Mouse (Mus musculus) gastrocnemius, postnatal 4 days (tissue): ENCODE results near the gene Olfr945. TPM values are rescaled to one million over a fixed set of nuclear protein-coding genes. Genes with fewer than 3 reads are reported as not detected.

Experiments used
- DNase-seq, 2 experiments: peaks; one replicate each; pipeline ENCODE4 v3.0.0; 2021 to 2022; ENCODE audit warnings: low spot score in 2 of 2, mixed read lengths in 2 of 2
- long read RNA-seq, 2 experiments: library from polyadenylated mRNA; stranded (forward); transcript quantifications; one replicate each; pipeline ENCODE4 v2.0.0; 2021
- total RNA-seq, 2 experiments: library from RNA; stranded (reverse); gene quantifications; 2 replicates each; pipeline ENCODE4 v1.2.3; 2021

The Olfr945 gene
- not detected for total RNA-seq
- long read RNA-seq, experiment 1 = 0 reads
- long read RNA-seq, experiment 2 = 0 reads

GRCm38 (mm10) chr9:39276718-39277117 lies at the start of gene Olfr945:
TSS of gene Olfr945 (minus strand) at chr9:39276818.
- no peak for DNase-seq

DNA sequence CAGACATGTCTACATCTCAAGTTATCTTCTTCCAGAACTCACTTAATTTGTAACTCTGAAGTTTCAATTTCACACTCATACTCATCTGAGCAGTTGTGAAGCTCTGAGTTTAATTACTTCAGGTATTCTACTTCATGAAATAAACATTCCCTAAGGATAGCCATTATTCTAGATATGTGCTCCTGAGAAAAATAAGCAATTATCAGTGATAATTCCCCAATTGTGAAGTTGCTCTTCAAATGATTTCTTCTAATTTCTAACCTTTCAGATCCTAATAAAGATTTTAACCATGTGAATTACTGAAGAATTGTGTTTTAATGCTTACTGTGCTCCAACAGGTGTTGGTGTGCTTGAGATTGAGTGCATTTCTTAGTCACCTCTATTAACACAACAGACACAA lies 49.3 kb upstream of the Olfr945 start, which contains the start of gene Olfr948:
TSS of gene Olfr948 (minus strand) at position 101 of the 400 bp plus-strand sequence.
- DNase-seq = no peak

- no peak for DNase-seq
These were observed 10.5 kb upstream of the Olfr945 start for GRCm38 (mm10) chr9:39287136-39287535.

GRCm38 (mm10) chr9:39249894-39250293 lies 26.7 kb downstream of the Olfr945 start, which contains the start of gene Olfr1537:
TSS of gene Olfr1537 (minus strand) at chr9:39249994.
- no peak for DNase-seq

Other genes with a start within 250 kb of the Olfr945 start
- gene Olfr937, start 211.9 kb downstream of the Olfr945 start, total RNA-seq = not detected
- not detected for gene Olfr938, start 197.9 kb downstream of the Olfr945 start, total RNA-seq
- not detected for gene Olfr27, start 148.7 kb downstream of the Olfr945 start, total RNA-seq
- not detected for gene Olfr943, start 110.5 kb downstream of the Olfr945 start, total RNA-seq
- gene Olfr944, start 74.9 kb downstream of the Olfr945 start, total RNA-seq = not detected
- gene Olfr1537, start 26.8 kb downstream of the Olfr945 start, total RNA-seq = not detected
- not detected for gene Olfr948, start 49.2 kb upstream of the Olfr945 start, total RNA-seq
- gene Olfr951, start 110.6 kb upstream of the Olfr945 start, total RNA-seq = not detected
- not detected for gene Olfr952, start 150.3 kb upstream of the Olfr945 start, total RNA-seq
- not detected for gene Olfr954, start 179.9 kb upstream of the Olfr945 start, total RNA-seq
- not detected for gene Olfr955, start 195.1 kb upstream of the Olfr945 start, total RNA-seq
- not detected for gene Olfr44, start 217.2 kb upstream of the Olfr945 start, total RNA-seq
- not detected for gene Olfr957, start 239.0 kb upstream of the Olfr945 start, total RNA-seq